ENCODE assay signal across 8 mouse cellular contexts in genomic region chr13:91807155-91807839, GRCm38 (mm10). TPM values are rescaled to one million over a fixed set of nuclear protein-coding genes. Genes with fewer than 3 reads are reported as not detected.
DNase-seq lines count a peak whose midpoint lies in the region; ATAC-seq lines count a peak whose summit lies in the region.

Gene Zcchc9 (minus strand): TSS chr13:91807705.

- intact Hi-C loops in left cerebral cortex, postnatal 14 days (cut with DNase I) = loop anchor here (5.0 to 10.0 kb wide), 2 partner anchors 65 to 538 kb away; no protein-coding TSS in a partner anchor

- H3K9me3 ChIP-seq in intestine, embryonic 14.5 days (ENCODE audit: control insufficient read depth, low read length) = no peaks in the 10 kb centered on the region

- peaks cover 20% of the 10 kb centered on the region for H3K36me3 ChIP-seq in intestine, embryonic 14.5 days (ENCODE audit: control insufficient read depth, insufficient read depth, low read length)

- peak within 1 kb of the TSS; percentile 98 for H3K9ac ChIP-seq in intestine, embryonic 14.5 days (ENCODE audit: low read length)

- H3K27ac ChIP-seq in intestine, embryonic 14.5 days (ENCODE audit: low read depth) = peak within 1 kb of the TSS; percentile 91

- DNase-seq in adrenal gland, adult (ENCODE audit: inconsistent age in 2 of 2, low spot score in 1 of 2) = peak; percentile 90 to 97
- peak; percentile 94 for DNase-seq in embryo, embryonic 10.5 days (ENCODE audit: low spot score)
- DNase-seq in gastrocnemius, postnatal 25 days = peak; percentile 83
- DNase-seq in intestine, embryonic 14.5 days (ENCODE audit: low spot score) = peak; percentile 95
- peak; percentile 91 to 92 for DNase-seq in left cerebral cortex, postnatal 14 days (ENCODE audit: low spot score in 2 of 2)
- DNase-seq in mesoderm, embryonic 11.5 days (ENCODE audit: low read depth, low spot score) = peak; percentile 90
- peak; percentile 89 to 90 for DNase-seq in right cerebral cortex, postnatal 36 days (ENCODE audit: low spot score in 2 of 2)
- peak; percentile 89 for DNase-seq in yolk sac, embryonic 10.5 days (ENCODE audit: low spot score)

- WGBS in intestine, embryonic 14.5 days = under 1% methylated on average over 50 of the region's 50 CpGs

- peak within 1 kb of the TSS; percentile 95 for H3K4me3 ChIP-seq in intestine, embryonic 14.5 days (ENCODE audit: low read depth, low read length)

- peaks cover 8% of the 10 kb centered on the region for H3K4me1 ChIP-seq in intestine, embryonic 14.5 days (replicated peaks; ENCODE audit: control insufficient read depth, insufficient read depth, low read length)

- no peaks in the 10 kb centered on the region for H3K27me3 ChIP-seq in intestine, embryonic 14.5 days (replicated peaks; ENCODE audit: control insufficient read depth, insufficient read depth, low read length)

- ATAC-seq in intestine, embryonic 14.5 days (replicated peaks; ENCODE audit: low FRiP score, low TSS enrichment, low read depth) = peak; percentile 99

- H3K4me2 ChIP-seq in intestine, embryonic 14.5 days (ENCODE audit: low read length) = peak within 1 kb of the TSS; percentile 62

RNA-seq across cellular contexts. Expression of gene Zcchc9, which starts in this region (rescaled TPM):
- total RNA-seq in gastrocnemius, postnatal 25 days (2021) = 10 to 100 TPM; 11.9 to 13.3 TPM
- 30.2 and 30.6 TPM in 2 replicates for polyA plus RNA-seq in intestine, embryonic 14.5 days (2014; fragmentation: Nextera tagmentation; extraction: Ambion mirVana)
- total RNA-seq in left cerebral cortex, postnatal 14 days (2021) = 10 to 100 TPM; 18.2 to 18.6 TPM

Comparison
In these comparisons a context has a peak if more than half of its experiments do, and no peak if none do; other contexts are left out.
1. Peak in every context shown above with its lines: DNase-seq, ATAC-seq, H3K4me3 ChIP-seq and H3K27ac ChIP-seq.